Comparison of ENCODE assay signal across 27 mouse cellular contexts in the genomic region with DNA sequence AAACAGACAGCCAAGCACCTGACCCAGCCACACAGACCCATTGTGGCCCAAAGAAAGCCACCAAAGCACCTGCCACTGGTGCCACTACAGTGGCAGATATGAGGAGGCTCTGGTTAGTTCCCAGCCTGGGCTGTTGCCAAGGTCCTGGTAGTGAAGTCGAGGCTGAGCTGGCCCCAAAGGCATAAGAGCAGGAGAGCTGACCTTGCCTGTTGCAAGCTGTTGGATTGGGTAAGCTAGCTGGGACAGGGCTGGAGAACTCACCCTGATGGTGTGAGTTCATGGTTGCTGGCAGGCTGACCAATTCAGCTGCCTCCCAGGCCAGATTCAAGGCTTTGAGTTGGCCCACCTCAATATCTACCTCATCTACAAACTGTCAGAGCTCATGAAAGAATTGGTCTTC. TPM values are rescaled to one million over a fixed set of nuclear protein-coding genes. Genes with fewer than 3 reads are reported as not detected.
DNase-seq lines count a peak whose midpoint lies in the region; ATAC-seq lines count a peak whose summit lies in the region.
"Had no signal": no experiment of that assay in that cellular context is flagged by ENCODE, and none has a peak within 500 bp of the region (broad histone marks: within the 10 kb centered on the region; RNA-seq: fewer than 3 reads in every experiment).

No protein-coding gene starts in this region.

- no peaks in the 10 kb centered on the region for H3K9me3 ChIP-seq in kidney, embryonic 14.5 days (ENCODE audit: control insufficient read depth, low read length)
- H3K9me3 ChIP-seq: embryonic facial prominence, embryonic 15.5 days; hindbrain, embryonic 10.5 days; kidney, embryonic 15.5 days; midbrain, embryonic 10.5 days had no signal

- H3K27me3 ChIP-seq in kidney, embryonic 14.5 days (ENCODE audit: control insufficient read depth, insufficient read depth, low read length), result no peaks in the 10 kb centered on the region
- H3K27me3 ChIP-seq: embryonic facial prominence, embryonic 15.5 days; kidney, embryonic 15.5 days had no signal

- WGBS in kidney, embryonic 14.5 days, result 94% methylated on average over 1 of the region's 1 CpGs

- peak; percentile 7 for DNase-seq in NIH3T3 (ENCODE audit: low read depth)
- DNase-seq in adipocyte (ENCODE audit: low spot score), result peak; percentile 30
- peak; percentile 56 to 89 for DNase-seq in adrenal gland, postnatal 36 days
- DNase-seq in gastrocnemius, postnatal 14 days, result peak; percentile 19
- no peak for DNase-seq in kidney, postnatal 10 days
- DNase-seq in right cerebral cortex, postnatal 36 days (ENCODE audit: low spot score in 2 of 2), result no peak
- DNase-seq: cerebellum, adult 9-10 months; kidney, postnatal 4 days; layer of hippocampus, adult 9-11 months; left cerebral cortex, postnatal 4 days had no signal

- no peak overlapping the region for H3K4me2 ChIP-seq in kidney, embryonic 14.5 days (replicated peaks; ENCODE audit: low read depth, low read length)
- H3K4me2 ChIP-seq: embryonic facial prominence, embryonic 15.5 days; heart, embryonic 11.5 days; kidney, embryonic 15.5 days had no signal

- no peaks in the 10 kb centered on the region for H3K4me1 ChIP-seq in kidney, embryonic 14.5 days (ENCODE audit: control insufficient read depth, insufficient read depth, low read length)
- H3K4me1 ChIP-seq: embryonic facial prominence, embryonic 15.5 days; hindbrain, embryonic 10.5 days; kidney, embryonic 15.5 days; midbrain, embryonic 10.5 days had no signal

- H3K9ac ChIP-seq in kidney, embryonic 14.5 days (ENCODE audit: low read depth, low read length), result no peak overlapping the region
- H3K9ac ChIP-seq: embryonic facial prominence, embryonic 15.5 days; kidney, embryonic 15.5 days had no signal

- ATAC-seq in kidney, embryonic 14.5 days (ENCODE audit: low FRiP score, low TSS enrichment), result no peak
- ATAC-seq: activated CD4-positive, CD25-positive, alpha-beta regulatory T cell, adult 4 months; forebrain, embryonic 16.5 days; hindbrain, postnatal 0 days; intestine, embryonic 16.5 days; midbrain, embryonic 16.5 days had no signal

- no peak overlapping the region for H3K4me3 ChIP-seq in kidney, embryonic 14.5 days (ENCODE audit: low read length)
- H3K4me3 ChIP-seq: embryonic facial prominence, embryonic 15.5 days; hindbrain, embryonic 10.5 days; kidney, embryonic 15.5 days; left cerebral cortex, adult 2 months; midbrain, embryonic 10.5 days; myocyte had no signal

- H3K27ac ChIP-seq in kidney, embryonic 14.5 days (ENCODE audit: low read depth, low read length), result no peak overlapping the region
- H3K27ac ChIP-seq: embryonic facial prominence, embryonic 15.5 days; hindbrain, embryonic 10.5 days; hindbrain, postnatal 0 days; kidney, embryonic 15.5 days; left cerebral cortex, adult 2 months; macrophage; midbrain, embryonic 10.5 days had no signal

- no peaks in the 10 kb centered on the region for H3K36me3 ChIP-seq in kidney, embryonic 14.5 days (ENCODE audit: control insufficient read depth, insufficient read depth, low read length)
- H3K36me3 ChIP-seq: embryonic facial prominence, embryonic 15.5 days; hindbrain, embryonic 10.5 days; kidney, embryonic 15.5 days; midbrain, embryonic 10.5 days had no signal

- intact Hi-C loops in gastrocnemius, postnatal 14 days (cut with DNase I; ENCODE audit: low total_unique reads), result no loop called here

RNA-seq across cellular contexts. Expression of gene Atp8b4, which starts 4.7 kb away (rescaled TPM):
- under 1 TPM; 0.53 to 0.79 TPM for total RNA-seq in adrenal gland, postnatal 36 days (2021)
- under 1 TPM; 0.27 to 0.31 TPM for total RNA-seq in gastrocnemius, postnatal 14 days (2021)
- 0.18 and 0.29 TPM in 2 replicates for polyA plus RNA-seq in kidney, embryonic 14.5 days (2014; fragmentation: Nextera tagmentation; extraction: Ambion mirVana)
- total RNA-seq: MEL had no signal
- polyA plus RNA-seq: forebrain, embryonic 16.5 days; hindbrain, postnatal 0 days; midbrain, embryonic 16.5 days had no signal

RNA-seq across cellular contexts. Expression of gene Slc27a2, which starts 47.1 kb away (rescaled TPM):
- total RNA-seq in adrenal gland, postnatal 36 days (2021), result 10 to 100 TPM; 10.2 to 40.8 TPM
- under 1 TPM in 1 of 2 experiments, not detected in 1; 0.21 TPM for total RNA-seq in gastrocnemius, postnatal 14 days (2021)
- polyA plus RNA-seq in kidney, embryonic 14.5 days (2014; fragmentation: Nextera tagmentation; extraction: Ambion mirVana), result 3.9 and 9.6 TPM in 2 replicates
- total RNA-seq: granulocyte monocyte progenitor cell, adult 5-6 weeks; MEL had no signal
- polyA plus RNA-seq: activated CD4-positive, CD25-positive, alpha-beta regulatory T cell, adult 4 months; C2C12; macrophage; myocyte had no signal

Comparison
In these comparisons a context has a peak if more than half of its experiments do, and no peak if none do; other contexts are left out.
1. DNase-seq: peak in NIH3T3 (single experiment), adipocyte (single experiment), adrenal gland, postnatal 36 days (2 of 2) and gastrocnemius, postnatal 14 days (single experiment); none in kidney, postnatal 10 days (single experiment) and right cerebral cortex, postnatal 36 days (0 of 2).
2. RNA of gene Slc27a2, which starts 47.1 kb away (total RNA-seq): 10.2 to 40.8 TPM in adrenal gland, postnatal 36 days; 0.21 TPM in gastrocnemius, postnatal 14 days; every median in the first group is over 4 times any median in the second.